Mouse (Mus musculus) hindbrain, postnatal 0 days (tissue): Measurements from ENCODE around the gene Arhgap25. TPM values are rescaled to one million over a fixed set of nuclear protein-coding genes. Genes with fewer than 3 reads are reported as not detected.

ENCODE experiments used
- ATAC-seq: fragments of 200-750 bp; cut with Nextera tagmentation; 2 replicates; pipeline ENCODE4 v1.8.0; 2017; ENCODE audit warnings: mild to moderate bottlenecking, moderate TSS enrichment, moderate library complexity
- DNase-seq: peaks from one replicate; pipeline ENCODE4 v3.0.0-alpha.2; 2015; ENCODE audit warnings: low spot score
- H3K27ac ChIP-seq: fragments of 300-500 bp; sonication (generic); 2 replicates; pipeline ENCODE4 v1.5.1; 2014; ENCODE audit warnings: mild to moderate bottlenecking
- H3K27me3 ChIP-seq: fragments of 300-500 bp; sonication (generic); 2 replicates; pipeline ENCODE4 v1.6.1; 2014; ENCODE audit warnings: low read length, mixed read lengths; ENCODE audit not compliant: insufficient read depth
- H3K36me3 ChIP-seq: fragments of 300-500 bp; sonication (generic); 2 replicates; pipeline ENCODE4 v1.6.1; 2014; ENCODE audit warnings: low read length, mixed read lengths; ENCODE audit not compliant: insufficient read depth
- H3K4me1 ChIP-seq: fragments of 300-500 bp; sonication (generic); 2 replicates; pipeline ENCODE4 v1.6.1; 2014; ENCODE audit warnings: antibody characterized with exemption, low read length, mixed read lengths; ENCODE audit not compliant: insufficient read depth
- H3K4me2 ChIP-seq: fragments of 300-500 bp; sonication (generic); 2 replicates; pipeline ENCODE4 v1.6.1; 2014; ENCODE audit warnings: low read depth, mild to moderate bottlenecking, low read length, moderate library complexity, mixed read lengths
- H3K4me3 ChIP-seq: fragments of 300-500 bp; sonication (generic); 2 replicates; pipeline ENCODE4 v1.5.1; 2014; ENCODE audit warnings: low read length
- H3K9ac ChIP-seq: fragments of 300-500 bp; sonication (generic); replicated peaks from 2 replicates; pipeline ENCODE4 v1.6.1; 2014; ENCODE audit warnings: mild to moderate bottlenecking, low read length, moderate library complexity, mixed read lengths
- H3K9me3 ChIP-seq: fragments of 300-500 bp; sonication (generic); 2 replicates; pipeline ENCODE4 v1.6.1; 2016; ENCODE audit warnings: low read length, mixed read lengths
- CTCF ChIP-seq: IDR thresholded peaks from 2 replicates; pipeline ENCODE4 v1.5.1; 2016; ENCODE audit warnings: antibody characterized with exemption, control low read depth, low read depth
- WGBS: fragments of 180-500 bp; shearing (Covaris S2); extraction: QIAGEN DNeasy Blood & Tissue Kit; methylation state at CpG from one replicate; pipeline ENCODE4 v1.1.7; 2014; 5-methylcytosine and 5-hydroxymethylcytosine counted together
- polyA plus RNA-seq: library from polyadenylated mRNA; unstranded; fragments of >200 nt; fragmentation: Nextera tagmentation; extraction: Ambion mirVana; gene quantifications from 2 replicates; pipeline ENCODE4 v1.2.1, GENCODE M21; 2015
- total RNA-seq: library from RNA; depleted of rRNA; stranded (reverse); fragments of >200 nt; gene quantifications from 2 replicates; pipeline ENCODE4 v1.2.3, GENCODE M21; 2014

Gene Arhgap25
- total and polyA plus RNA-seq, 2 experiments from 2014 or later, result 1.3 to 1.9 TPM

DNA sequence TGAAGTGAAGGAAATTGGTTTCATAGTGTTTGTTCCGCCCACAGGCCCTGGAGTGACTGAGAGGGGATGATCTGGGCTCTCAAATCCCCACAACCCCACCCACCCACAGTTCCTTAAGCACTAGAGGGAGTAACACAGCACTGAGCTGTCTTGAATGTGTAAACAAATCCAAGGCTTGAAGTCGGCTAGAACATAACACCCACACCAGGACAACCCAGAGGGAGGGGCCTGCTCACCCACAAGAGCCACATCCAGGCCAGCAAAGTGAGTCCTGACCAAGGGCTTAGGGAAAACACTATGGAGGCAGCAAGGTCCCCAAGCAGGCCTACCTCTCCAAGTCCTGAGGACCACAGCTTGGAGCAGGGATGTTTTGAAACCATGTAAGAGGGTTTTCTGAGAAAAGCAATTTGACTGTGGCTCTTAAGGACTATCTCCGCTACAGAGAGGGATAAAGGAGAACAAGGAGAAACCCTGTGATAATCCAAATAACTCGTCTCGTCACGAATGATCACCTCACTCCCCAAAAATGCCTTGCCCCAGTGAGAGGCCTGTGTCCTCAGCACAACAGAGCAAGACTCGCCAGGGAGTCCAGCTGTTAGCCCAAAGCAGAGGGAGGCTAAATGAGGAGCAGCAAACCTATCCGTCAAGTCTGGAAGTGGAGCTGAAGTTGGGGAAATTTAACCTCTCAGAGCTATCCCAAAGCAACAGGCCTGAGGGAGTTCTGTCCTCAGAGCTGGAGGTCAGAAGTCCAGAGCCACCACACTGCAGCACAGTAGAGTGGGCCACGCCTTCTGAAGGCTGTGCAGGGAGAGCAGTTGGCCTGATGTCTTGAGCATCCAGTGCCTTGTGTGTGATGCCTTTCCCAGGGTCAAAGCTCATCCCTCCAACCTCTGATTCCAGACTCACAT, 34.9 kb upstream of the Arhgap25 start:
- no peak for ATAC-seq
- no peak for TF ChIP-seq CTCF
- DNase-seq, result no peak
- H3K4me1 ChIP-seq, result no peaks in the 10 kb centered on the region
- WGBS, result 64% methylated on average over 9 of the region's 9 CpGs
- H3K36me3 ChIP-seq, result no peaks in the 10 kb centered on the region
- H3K27me3 ChIP-seq, result no peaks in the 10 kb centered on the region
- H3K4me2 ChIP-seq, result no peak overlapping the region
- no peak overlapping the region for H3K4me3 ChIP-seq
- H3K9ac ChIP-seq, result no peak overlapping the region
- H3K9me3 ChIP-seq, result no peaks in the 10 kb centered on the region
- H3K27ac ChIP-seq, result no peak overlapping the region

- no peak for ATAC-seq
- Histone ChIP-seq H3K36me3 (no peaks in the 10 kb centered on the region), H3K9me3 (no peaks in the 10 kb centered on the region), H3K27ac (no peak overlapping the region), H3K4me2 (no peak overlapping the region), H3K9ac (no peak overlapping the region), H3K27me3 (no peaks in the 10 kb centered on the region), H3K4me1 (no peaks in the 10 kb centered on the region), H3K4me3 (no peak overlapping the region)
- 75% methylated on average over 5 of the region's 5 CpGs for WGBS
- DNase-seq, result no peak
- no peak for TF ChIP-seq CTCF
Measured at GRCm38 (mm10) chr6:87565166-87565565, 32.1 kb upstream of the Arhgap25 start.

GRCm38 (mm10) chr6:87564356-87564755, 31.3 kb upstream of the Arhgap25 start:
- no peak for DNase-seq
- no peak overlapping the region for H3K4me2 ChIP-seq

DNA sequence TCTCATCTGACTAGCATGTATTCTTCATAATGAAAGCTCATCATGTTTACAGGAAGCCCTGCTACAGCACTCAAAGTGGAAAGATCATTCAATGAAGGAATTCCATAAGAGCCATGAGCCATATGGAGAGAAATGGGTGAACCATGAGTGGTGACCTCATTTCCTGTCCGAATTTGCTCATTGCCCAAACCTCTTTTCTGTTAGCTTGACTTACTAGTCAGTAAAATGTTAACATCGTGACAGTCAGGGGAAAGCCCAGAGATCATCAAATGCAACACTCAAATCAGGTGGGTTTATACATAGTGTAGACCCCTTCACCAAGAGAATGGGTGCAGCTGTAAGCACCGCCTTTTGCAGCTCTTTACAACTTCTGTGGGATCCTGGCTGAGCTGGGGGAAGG, 20.7 kb upstream of the Arhgap25 start:
- no peak for TF ChIP-seq CTCF
- no peak overlapping the region for H3K9ac ChIP-seq
- no peak for ATAC-seq

More at GRCm38 (mm10) chr6:87564356-87564755, 31.3 kb upstream of the Arhgap25 start:
- no peak for ATAC-seq
- Histone ChIP-seq H3K27me3 (no peaks in the 10 kb centered on the region), H3K27ac (no peak overlapping the region), H3K36me3 (no peaks in the 10 kb centered on the region), H3K4me3 (no peak overlapping the region), H3K4me1 (no peaks in the 10 kb centered on the region), H3K9me3 (no peaks in the 10 kb centered on the region), H3K9ac (no peak overlapping the region)
- no peak for TF ChIP-seq CTCF
- 89% methylated on average over 4 of the region's 4 CpGs for WGBS

DNA sequence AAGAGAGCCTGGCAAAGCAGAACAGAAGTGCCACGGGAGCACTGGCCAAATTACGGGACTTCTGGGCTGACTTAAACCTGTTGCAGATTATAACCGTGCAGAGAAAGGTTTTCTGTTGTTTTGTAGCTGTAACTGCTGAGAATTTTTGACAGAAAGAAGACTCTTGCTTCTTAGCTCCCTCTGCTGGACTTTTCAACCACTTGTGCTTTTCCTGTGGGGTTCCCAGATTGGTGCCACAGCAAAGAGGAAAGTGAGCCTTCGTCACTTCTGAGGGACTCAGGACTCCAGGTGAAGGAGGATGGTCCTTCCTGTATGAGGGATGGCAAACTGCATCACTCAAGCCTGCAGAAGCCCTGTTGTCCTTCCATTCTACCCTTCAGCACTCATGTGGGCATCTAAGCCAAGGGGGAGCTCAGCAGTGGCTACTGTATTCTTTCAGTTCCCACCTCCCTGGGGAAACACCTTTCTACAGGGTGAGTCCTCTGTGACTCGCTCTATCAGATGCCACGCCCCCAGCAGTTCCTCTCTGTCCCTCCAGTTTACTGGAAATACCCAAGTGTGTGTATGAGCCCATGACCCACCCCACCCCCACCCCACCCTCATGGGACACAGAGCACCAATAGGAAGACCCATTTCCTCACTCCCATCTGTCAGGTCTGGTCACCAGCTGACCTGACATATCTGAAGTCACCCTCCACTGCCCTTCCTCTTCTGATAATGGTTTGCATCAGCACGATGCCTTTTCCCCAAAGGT, 19.2 kb upstream of the Arhgap25 start:
- Histone ChIP-seq H3K4me1 (no peaks in the 10 kb centered on the region), H3K27me3 (no peaks in the 10 kb centered on the region), H3K4me2 (no peak overlapping the region), H3K9ac (no peak overlapping the region), H3K36me3 (no peaks in the 10 kb centered on the region), H3K4me3 (no peak overlapping the region), H3K27ac (no peak overlapping the region), H3K9me3 (no peaks in the 10 kb centered on the region)
- peak; percentile 58 for DNase-seq
- peak; percentile 57 for TF ChIP-seq CTCF
- WGBS, result 55% methylated on average over 7 of the region's 7 CpGs
- no peak for ATAC-seq

More for the DNA sequence above, 20.7 kb upstream of the Arhgap25 start:
- Histone ChIP-seq H3K36me3 (no peaks in the 10 kb centered on the region), H3K4me3 (no peak overlapping the region), H3K4me1 (no peaks in the 10 kb centered on the region), H3K9me3 (no peaks in the 10 kb centered on the region), H3K27me3 (no peaks in the 10 kb centered on the region), H3K4me2 (no peak overlapping the region), H3K27ac (no peak overlapping the region)
- WGBS, result 92% methylated on average over 3 of the region's 3 CpGs
- DNase-seq, result no peak

DNA sequence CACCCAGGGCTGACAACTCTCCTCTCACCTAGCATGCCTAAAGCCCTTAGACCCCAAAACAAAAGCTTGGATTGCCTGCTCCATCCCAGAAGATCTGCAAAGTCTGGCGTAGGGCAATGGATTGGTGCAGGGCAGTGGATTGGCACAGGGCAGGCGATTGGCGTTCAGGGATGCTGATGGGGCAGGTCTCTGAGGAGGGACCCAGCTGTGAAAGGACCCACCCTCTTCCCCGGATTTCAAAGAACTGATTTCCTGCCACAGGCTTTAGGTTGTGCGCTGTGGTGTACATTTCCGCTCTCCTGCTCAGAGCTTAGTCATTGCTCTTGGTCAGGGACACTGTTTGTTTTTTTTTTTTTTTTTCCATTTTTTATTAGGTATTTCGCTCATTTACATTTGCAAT, 14.8 kb upstream of the Arhgap25 start:
- Histone ChIP-seq H3K27me3 (no peaks in the 10 kb centered on the region), H3K4me3 (no peak overlapping the region), H3K9me3 (0 out of 2 replicates have a peak, but pooled peaks cover 7% of the 10 kb centered on the region), H3K4me1 (no peaks in the 10 kb centered on the region), H3K27ac (no peak overlapping the region), H3K9ac (no peak overlapping the region), H3K36me3 (no peaks in the 10 kb centered on the region), H3K4me2 (no peak overlapping the region)
- DNase-seq (no peak), ATAC-seq (no peak)
- 87% methylated on average over 7 of the region's 7 CpGs for WGBS
- no peak for TF ChIP-seq CTCF
